Mouse (Mus musculus) bone marrow, adult 2 months (tissue): ENCODE data around the gene Hck. TPM values are rescaled to one million over a fixed set of nuclear protein-coding genes. Genes with fewer than 3 reads are reported as not detected.

Experiments
- H3K27ac ChIP-seq: fragments of 200-500 bp; 2 replicates; pipeline ENCODE4 v1.5.1; 2012; ENCODE audit warnings: low read depth, mild to moderate bottlenecking, control low read depth, inconsistent platforms, low read length; ENCODE audit not compliant: control insufficient read depth, poor library complexity, insufficient read depth
- H3K4me1 ChIP-seq: fragments of 200-500 bp; 2 replicates; pipeline ENCODE4 v1.6.1; 2011; ENCODE audit warnings: low read length; ENCODE audit not compliant: control insufficient read depth, insufficient read depth
- H3K4me3 ChIP-seq: fragments of 200-500 bp; replicated peaks from 2 replicates; pipeline ENCODE3; 2011; ENCODE audit warnings: mild to moderate bottlenecking, low read depth, low read length, control low read depth; ENCODE audit not compliant: control insufficient read depth
- CTCF ChIP-seq: fragments of 200-500 bp; IDR thresholded peaks from 2 replicates; pipeline ENCODE4 v1.5.1; 2011; ENCODE audit warnings: low read length, control low read depth; ENCODE audit not compliant: control insufficient read depth, insufficient read depth
- POLR2A ChIP-seq: fragments of 200-500 bp; IDR thresholded peaks from 2 replicates; pipeline ENCODE4 v1.6.1; 2011; ENCODE audit warnings: low read depth, mild to moderate bottlenecking, control low read depth, low read length, borderline replicate concordance; ENCODE audit not compliant: control insufficient read depth
- WGBS: fragments of 180-500 bp; shearing (Covaris S2); methylation state at CpG from one replicate; pipeline ENCODE4 v1.1.7; 2018; 5-methylcytosine and 5-hydroxymethylcytosine counted together
- polyA plus RNA-seq: library from polyadenylated mRNA; stranded (reverse); fragments of >200 nt; gene quantifications from 2 replicates; pipeline ENCODE4 v1.2.4, GENCODE M21; 2011; ENCODE audit warnings: low replicate concordance; ENCODE audit not compliant: missing spikeins, insufficient read depth, insufficient read length

The Hck gene
- polyA plus RNA-seq, 1 experiment: 54.3 TPM

- TF ChIP-seq POLR2A (no peak), CTCF (no peak)
- Histone ChIP-seq H3K27ac (peak overlapping the region; percentile 54; the same call in 1 of the 2 replicates), H3K4me3 (no peak overlapping the region), H3K4me1 (peaks cover 17% of the 10 kb centered on the region)
- 6% methylated on average over 4 of the region's 4 CpGs for WGBS
These were observed 7.4 kb downstream of the Hck start for GRCm38 (mm10) chr2:153115679-153116081.

GRCm38 (mm10) chr2:153117051-153117486 is 8.8 kb downstream of the Hck start:
- Histone ChIP-seq H3K4me3 (no peak overlapping the region), H3K27ac (peak overlapping the region; percentile 69), H3K4me1 (peaks cover 22% of the 10 kb centered on the region)
- 5% methylated on average over 7 of the region's 7 CpGs for WGBS
- TF ChIP-seq POLR2A: no peak
- no peak for TF ChIP-seq CTCF

- Histone ChIP-seq H3K27ac (peak overlapping the region; percentile 13; the same call in 1 of the 2 replicates), H3K4me3 (no peak overlapping the region), H3K4me1 (peaks cover 24% of the 10 kb centered on the region)
- 81% methylated on average over 6 of the region's 6 CpGs for WGBS
- TF ChIP-seq CTCF (no peak), POLR2A (no peak)
These were observed 11.2 kb downstream of the Hck start for GRCm38 (mm10) chr2:153119488-153119887.

- Histone ChIP-seq H3K4me1 (peaks cover 20% of the 10 kb centered on the region), H3K27ac (peak overlapping the region; percentile 61; the same call in 1 of the 2 replicates), H3K4me3 (no peak overlapping the region)
- TF ChIP-seq POLR2A (no peak), CTCF (no peak)
- WGBS: 30% methylated on average over 8 of the region's 8 CpGs
These were observed 11.9 kb downstream of the Hck start for GRCm38 (mm10) chr2:153120126-153120525.

GRCm38 (mm10) chr2:153121821-153122615 is 13.8 kb downstream of the Hck start:
- 51% methylated on average over 8 of the region's 8 CpGs for WGBS
- Histone ChIP-seq H3K27ac (peak overlapping the region; percentile 52; the same call in 1 of the 2 replicates), H3K4me3 (no peak overlapping the region), H3K4me1 (peaks cover 16% of the 10 kb centered on the region)
- TF ChIP-seq CTCF (no peak), POLR2A (no peak)

- peak overlapping the region; percentile 56; the same call in 1 of the 2 replicates for H3K27ac ChIP-seq
- 33% methylated on average over 7 of the region's 7 CpGs for WGBS
- H3K4me3 ChIP-seq: no peak overlapping the region
- H3K4me1 ChIP-seq: peaks cover 16% of the 10 kb centered on the region
- TF ChIP-seq POLR2A (no peak), CTCF (no peak)
These were observed 14.4 kb downstream of the Hck start for GRCm38 (mm10) chr2:153122701-153123100.

- H3K27ac ChIP-seq: no peak overlapping the region
- H3K4me1 ChIP-seq: peaks cover 16% of the 10 kb centered on the region
- H3K4me3 ChIP-seq: no peak overlapping the region
- 39% methylated on average over 5 of the region's 5 CpGs for WGBS
- no peak for TF ChIP-seq CTCF
- no peak for TF ChIP-seq POLR2A
These were observed 17.6 kb downstream of the Hck start for GRCm38 (mm10) chr2:153125875-153126274.

GRCm38 (mm10) chr2:153131019-153131418 is 22.8 kb downstream of the Hck start:
- peaks cover under 1% of the 10 kb centered on the region; the same call in 1 of the 2 replicates for H3K4me1 ChIP-seq
- TF ChIP-seq CTCF: peak; percentile 76
- no peak for TF ChIP-seq POLR2A
- WGBS: 34% methylated on average over 6 of the region's 6 CpGs
- H3K4me3 ChIP-seq: no peak overlapping the region
- H3K27ac ChIP-seq: no peak overlapping the region

- H3K4me3 ChIP-seq: no peak overlapping the region
- no peak overlapping the region for H3K27ac ChIP-seq
- 52% methylated on average over 5 of the region's 5 CpGs for WGBS
- TF ChIP-seq CTCF (peak; percentile 22; the same call in 1 of the 2 replicates), POLR2A (no peak)
- peaks cover 2% of the 10 kb centered on the region; the same call in 1 of the 2 replicates for H3K4me1 ChIP-seq
These were observed 26.0 kb downstream of the Hck start for GRCm38 (mm10) chr2:153134237-153134636.
